Mouse (Mus musculus): ENCODE measurements around the gene Slc16a6.

Slc16a6 gene

DNA sequence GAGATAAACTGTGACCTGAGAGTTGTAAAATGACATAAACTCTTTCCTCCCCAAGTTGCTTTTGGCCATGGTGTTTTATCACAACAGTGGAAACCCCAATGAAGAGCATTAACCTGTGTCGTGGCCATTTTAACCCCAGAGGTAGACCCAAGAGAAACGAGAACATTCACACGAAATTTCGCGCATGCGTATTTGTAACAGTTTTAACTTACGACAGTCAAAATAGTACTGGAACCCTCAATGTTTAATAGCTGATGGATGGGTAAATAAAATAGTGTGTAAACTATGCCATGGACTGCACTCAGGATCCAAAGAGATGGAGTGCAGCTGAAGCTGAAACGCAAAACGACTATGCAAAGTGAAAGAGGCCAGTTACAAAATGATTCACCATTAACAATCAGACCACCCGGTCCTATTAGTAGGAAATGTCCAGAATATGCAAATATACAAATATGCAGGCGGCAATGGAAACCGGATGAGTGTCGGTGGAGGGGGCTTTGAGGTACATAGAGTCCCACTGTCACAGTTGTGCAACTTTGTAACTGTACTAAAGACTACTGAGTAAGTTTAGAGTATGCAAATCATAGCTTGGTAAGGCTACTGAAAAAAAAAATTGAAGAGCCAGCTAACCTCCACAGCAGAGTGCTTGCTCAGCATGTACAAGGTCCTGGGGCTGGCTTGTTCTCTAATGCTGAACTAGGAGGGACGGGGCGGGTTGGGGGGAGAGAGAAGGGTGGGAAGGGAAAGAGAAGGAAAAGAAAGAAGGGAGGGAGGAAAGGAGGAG, 63.0 kb downstream of the Slc16a6 start:
- DNase-seq: no peak

- DNase-seq: no peak
Measured at GRCm38 (mm10) chr11:109406431-109406830, 67.0 kb downstream of the Slc16a6 start.
